Mouse (Mus musculus) CH12.LX (cell line): ENCODE data around the gene Doc2g. TPM values are rescaled to one million over a fixed set of nuclear protein-coding genes. Genes with fewer than 3 reads are reported as not detected.

Source experiments
- DNase-seq: peaks from one replicate; pipeline ENCODE4 v3.0.0-alpha.2; 2013; ENCODE audit errors: extremely low read depth
- H3K27ac ChIP-seq: 2 replicates; pipeline ENCODE4 v1.5.1; 2012; ENCODE audit warnings: low read depth, mild to moderate bottlenecking, control low read depth, moderate library complexity; ENCODE audit not compliant: insufficient read depth
- H3K27me3 ChIP-seq: replicated peaks from 2 replicates; pipeline ENCODE3; 2012; ENCODE audit warnings: inconsistent platforms
- H3K36me3 ChIP-seq, 2 experiments: replicated peaks in 1 of 2; 2 replicates each; pipeline versions ENCODE3 to v1.6.1; 2012; ENCODE audit warnings: inconsistent platforms in 1 of 2, low read length in 1 of 2, mild to moderate bottlenecking in 1 of 2, mixed read lengths in 1 of 2, moderate library complexity in 1 of 2; ENCODE audit not compliant: control insufficient read depth in 1 of 2, insufficient read depth in 1 of 2
- H3K4me1 ChIP-seq, 2 experiments: 2 replicates each; pipeline ENCODE4 v1.6.1; 2012; ENCODE audit warnings: inconsistent platforms in 1 of 2, moderate library complexity in 1 of 2; ENCODE audit not compliant: insufficient read depth in 2 of 2, control insufficient read depth in 1 of 2
- H3K4me2 ChIP-seq: 2 replicates; pipeline ENCODE4 v1.6.1; 2012; ENCODE audit warnings: low read depth, mild to moderate bottlenecking, control low read depth; ENCODE audit not compliant: poor library complexity, insufficient read depth, severe bottlenecking
- H3K4me3 ChIP-seq, 3 experiments: fragments of 150-350 bp in 1 of 3; sonication (generic) in 1 of 3; replicated peaks in 1 of 3; 2 replicates each; pipeline versions ENCODE3 to v1.5.1; 2011 to 2012; ENCODE audit warnings: low read depth in 2 of 3, low read length in 2 of 3, mild to moderate bottlenecking in 2 of 3, moderate library complexity in 2 of 3, control low read depth in 1 of 3, improper control_type of control experiment in 1 of 3, inconsistent platforms in 1 of 3, mixed read lengths in 1 of 3; ENCODE audit not compliant: poor library complexity in 1 of 3
- H3K79me2 ChIP-seq: replicated peaks from 2 replicates; pipeline ENCODE4 v1.6.1; 2012; ENCODE audit warnings: mild to moderate bottlenecking, moderate library complexity; ENCODE audit not compliant: control insufficient read depth, poor library complexity, insufficient read depth, severe bottlenecking; ENCODE audit errors: extremely low read depth
- H3K9ac ChIP-seq: 2 replicates; pipeline ENCODE4 v1.6.1; 2012; ENCODE audit warnings: low read depth, mild to moderate bottlenecking, control low read depth, moderate library complexity; ENCODE audit not compliant: insufficient read depth
- H3K9me3 ChIP-seq: replicated peaks from 2 replicates; pipeline ENCODE3; 2012; ENCODE audit warnings: low read length, inconsistent platforms, mixed read lengths
- BHLHE40 ChIP-seq: IDR thresholded peaks from 2 replicates; pipeline ENCODE4 v1.6.1; 2011; ENCODE audit warnings: mild to moderate bottlenecking, low read depth, low read length, improper control_type of control experiment
- CHD1 ChIP-seq: IDR thresholded peaks from 2 replicates; pipeline ENCODE4 v1.6.1; 2012; ENCODE audit warnings: low read depth, low read length, improper control_type of control experiment, inconsistent platforms
- CHD2 ChIP-seq: IDR thresholded peaks from 2 replicates; pipeline ENCODE4 v1.6.1; 2011; ENCODE audit warnings: low read length, improper control_type of control experiment
- CTCF ChIP-seq, 2 experiments: IDR thresholded peaks in 1 of 2; conservative IDR thresholded peaks in 1 of 2; 2 replicates each; pipeline ENCODE4 v1.5.1; 2011 to 2012; ENCODE audit warnings: low read depth in 2 of 2, low read length in 2 of 2, improper control_type of control experiment in 1 of 2, inconsistent platforms in 1 of 2, mild to moderate bottlenecking in 1 of 2, moderate library complexity in 1 of 2
- HCFC1 ChIP-seq: IDR thresholded peaks from 2 replicates; pipeline ENCODE4 v1.6.1; 2012; ENCODE audit warnings: low read depth, mild to moderate bottlenecking, inconsistent platforms, low read length, improper control_type of control experiment
- IRF4 ChIP-seq: IDR thresholded peaks from 2 replicates; pipeline ENCODE4 v1.6.1; 2014; ENCODE audit warnings: low read depth, mild to moderate bottlenecking, inconsistent platforms, low read length, improper control_type of control experiment
- JUN ChIP-seq: IDR thresholded peaks from 2 replicates; pipeline ENCODE4 v1.6.1; 2011; ENCODE audit warnings: low read depth, mild to moderate bottlenecking, low read length, improper control_type of control experiment, moderate library complexity; ENCODE audit not compliant: insufficient read depth
- KAT2A ChIP-seq: IDR thresholded peaks from 2 replicates; pipeline ENCODE4 v1.6.1; 2012; ENCODE audit warnings: low read length, improper control_type of control experiment, inconsistent platforms; ENCODE audit not compliant: insufficient replicate concordance
- MAX ChIP-seq: IDR thresholded peaks from 2 replicates; pipeline ENCODE4 v1.6.1; 2011; ENCODE audit warnings: low read length, improper control_type of control experiment
- MEF2A ChIP-seq: IDR thresholded peaks from 2 replicates; pipeline ENCODE4 v1.6.1; 2014; ENCODE audit warnings: low read depth, mild to moderate bottlenecking, inconsistent platforms, low read length, improper control_type of control experiment, borderline replicate concordance
- MYC ChIP-seq: IDR thresholded peaks from 2 replicates; pipeline ENCODE4 v1.6.1; 2011; ENCODE audit warnings: low read depth, mild to moderate bottlenecking, improper control_type of control experiment, low read length
- NELFE ChIP-seq: IDR thresholded peaks from 2 replicates; pipeline ENCODE4 v1.6.1; 2011; ENCODE audit warnings: low read depth, low read length, improper control_type of control experiment
- PAX5 ChIP-seq: IDR thresholded peaks from 2 replicates; pipeline ENCODE4 v1.6.1; 2012; ENCODE audit warnings: low read length, inconsistent platforms, mixed read lengths
- POLR2A ChIP-seq: IDR thresholded peaks from 2 replicates; pipeline ENCODE4 v1.6.1; 2011; ENCODE audit warnings: low read depth, mild to moderate bottlenecking, improper control_type of control experiment, low read length
- RAD21 ChIP-seq: IDR thresholded peaks from 2 replicates; pipeline ENCODE4 v1.6.1; 2011; ENCODE audit warnings: low read depth, mild to moderate bottlenecking, low read length, improper control_type of control experiment, moderate library complexity
- RCOR1 ChIP-seq: conservative IDR thresholded peaks from 2 replicates; pipeline ENCODE4 v1.6.1; 2012; ENCODE audit warnings: low read depth, mild to moderate bottlenecking, inconsistent platforms, low read length, improper control_type of control experiment
- SIN3A ChIP-seq: IDR thresholded peaks from 2 replicates; pipeline ENCODE4 v1.6.1; 2012; ENCODE audit warnings: low read length, improper control_type of control experiment, inconsistent platforms
- SMC3 ChIP-seq: IDR thresholded peaks from 2 replicates; pipeline ENCODE4 v1.6.1; 2011; ENCODE audit warnings: low read depth, low read length, improper control_type of control experiment
- TBP ChIP-seq: conservative IDR thresholded peaks from 2 replicates; pipeline ENCODE4 v1.6.1; 2011; ENCODE audit warnings: low read depth, low read length, improper control_type of control experiment
- TCF12 ChIP-seq: IDR thresholded peaks from 2 replicates; pipeline ENCODE4 v1.6.1; 2014; ENCODE audit warnings: low read depth, mild to moderate bottlenecking, inconsistent platforms, low read length, improper control_type of control experiment
- UBTF ChIP-seq: IDR thresholded peaks from 2 replicates; pipeline ENCODE4 v1.6.1; 2012; ENCODE audit warnings: low read depth, mild to moderate bottlenecking, inconsistent platforms, low read length, improper control_type of control experiment, moderate library complexity
- USF2 ChIP-seq: conservative IDR thresholded peaks from 2 replicates; pipeline ENCODE4 v1.6.1; 2011; ENCODE audit warnings: low read depth, low read length, improper control_type of control experiment
- ZKSCAN1 ChIP-seq: IDR thresholded peaks from 2 replicates; pipeline ENCODE4 v1.6.1; 2012; ENCODE audit warnings: low read depth, inconsistent platforms, low read length, improper control_type of control experiment, borderline replicate concordance
- dilution Hi-C: fragments of 300-500 bp; cut with MboI; formaldehyde crosslinking; loops from 2 replicates; pipeline ENCODE4 v1.14.3; 2020; ENCODE audit warnings: low sequenced_read_pairs; ENCODE audit not compliant: extremely low pct_unique_long_range_greater_than_20kb, extremely low pct_ligation_motif_present
- in situ Hi-C: fragments of 300-500 bp; cut with MboI; formaldehyde crosslinking; loops from 3 replicates; pipeline ENCODE4 v1.14.3; 2019; ENCODE audit warnings: low sequenced_read_pairs, low pct_ligation_motif_present, low pct_unique_long_range_greater_than_20kb, mixed read lengths
- polyA plus RNA-seq: library from polyadenylated mRNA; unstranded; fragments of >175 nt; gene quantifications from 2 replicates; pipeline ENCODE4 v1.2.1, GENCODE M21; 2012; ENCODE audit warnings: low read depth; ENCODE audit not compliant: insufficient read length
- total RNA-seq, 2 experiments: library from RNA; depleted of rRNA; stranded (reverse); fragments of 300-350 nt in 1 of 2; fragments of >200 nt in 1 of 2; gene quantifications; 2 replicates each; pipeline ENCODE4 v1.2.3; 2012 to 2014

Doc2g gene
- total and polyA plus RNA-seq, 3 experiments, result 2.1 to 6.4 (median 5.2) TPM

DNA sequence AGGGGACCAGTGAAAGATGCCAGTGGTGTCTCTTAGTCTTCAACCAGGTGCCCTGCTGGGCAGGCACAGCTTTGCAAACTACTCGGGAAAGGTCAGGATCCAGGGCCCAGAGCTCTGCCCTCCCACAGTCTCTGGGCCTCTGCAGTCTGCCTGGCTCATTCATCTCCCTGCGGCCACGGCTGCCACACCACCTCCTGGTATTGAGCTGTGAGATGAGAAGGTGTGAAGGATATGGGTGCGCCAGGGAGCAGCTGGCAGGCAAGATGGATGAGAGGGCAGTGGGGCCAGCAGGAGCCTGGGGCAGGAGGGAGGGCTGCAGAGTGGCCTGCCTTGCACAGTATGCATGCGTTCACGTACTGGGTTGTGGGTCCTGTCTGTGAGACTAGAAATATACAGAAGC, 12.3 kb upstream of the Doc2g start:
- in situ Hi-C loops, result no loop called here
- no peak for DNase-seq
- Histone ChIP-seq H3K4me2 (no peak overlapping the region), H3K4me3 (no peak overlapping the region), H3K79me2 (no peaks in the 10 kb centered on the region), H3K4me1 (peaks cover 0 to 6% of the 10 kb centered on the region in 2 experiments; a peak in 2 of 4 replicates), H3K36me3 (no peaks in the 10 kb centered on the region), H3K27ac (no peak overlapping the region), H3K27me3 (peaks cover 53% of the 10 kb centered on the region), H3K9me3 (peaks cover 7% of the 10 kb centered on the region), H3K9ac (no peak overlapping the region)
- TF ChIP-seq CTCF (conservative IDR thresholded peaks at IDR 0.05 in 1 of 2, IDR thresholded peaks at IDR 0.05 in 1 of 2; ENCODE audit: low read depth in 2 of 2, low read length in 2 of 2), result no peak
- TF ChIP-seq BHLHE40, result no peak
- no peak for TF ChIP-seq UBTF
- TF ChIP-seq CHD1, result no peak
- TF ChIP-seq MEF2A, result no peak
- no peak for TF ChIP-seq KAT2A
- TF ChIP-seq SMC3, result no peak
- TF ChIP-seq RAD21, result no peak
- dilution Hi-C loops, result no loop called here

DNA sequence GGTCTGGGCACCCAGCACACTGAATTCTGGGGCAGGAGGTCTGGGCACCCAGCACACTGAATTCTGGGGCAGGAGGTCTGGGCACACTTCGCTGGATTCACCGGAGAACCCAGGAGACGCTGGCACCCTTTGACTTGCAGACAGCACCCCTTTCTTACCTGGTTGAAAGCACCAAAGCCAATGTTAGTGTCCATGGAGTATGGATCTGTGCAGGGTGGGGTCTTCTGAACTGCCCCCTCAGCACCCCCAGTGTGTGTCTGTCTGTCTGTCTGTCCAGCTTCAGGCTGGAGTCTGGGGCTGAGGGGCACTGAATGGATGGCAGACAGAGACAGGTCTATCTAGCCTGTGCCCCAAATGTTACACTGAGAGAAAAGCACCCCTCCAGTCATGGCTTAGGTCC, 11.6 kb upstream of the Doc2g start:
- H3K27me3 ChIP-seq, result peaks cover 59% of the 10 kb centered on the region
- DNase-seq, result no peak
- H3K36me3 ChIP-seq, result no peaks in the 10 kb centered on the region
- H3K9me3 ChIP-seq, result peaks cover 7% of the 10 kb centered on the region
- TF ChIP-seq IRF4 (no peak), RCOR1 (no peak), TCF12 (no peak), JUN (no peak), NELFE (no peak), USF2 (no peak), SIN3A (no peak), ZKSCAN1 (no peak), HCFC1 (no peak), MAX (no peak), TBP (no peak), CTCF (conservative IDR thresholded peaks at IDR 0.05 in 1 of 2, IDR thresholded peaks at IDR 0.05 in 1 of 2; ENCODE audit: low read depth in 2 of 2, low read length in 2 of 2) (no peak), CHD2 (no peak), PAX5 (no peak), POLR2A (no peak), UBTF (no peak), MYC (no peak)
- no peak overlapping the region for H3K4me3 ChIP-seq
- H3K79me2 ChIP-seq, result no peaks in the 10 kb centered on the region
- no peak overlapping the region for H3K4me2 ChIP-seq
- H3K4me1 ChIP-seq, result peaks cover 0 to 3% of the 10 kb centered on the region in 2 experiments; a peak in 2 of 4 replicates
- dilution Hi-C loops, result no loop called here
- no peak overlapping the region for H3K9ac ChIP-seq
- H3K27ac ChIP-seq, result no peak overlapping the region
- in situ Hi-C loops, result no loop called here
